Mouse (Mus musculus) frontal cortex, adult 2 months (tissue): ENCODE results near the gene Rtl9. TPM values are rescaled to one million over a fixed set of nuclear protein-coding genes. Genes with fewer than 3 reads are reported as not detected.

ENCODE experiments used
- DNase-seq, 2 experiments: peaks; one replicate each; pipeline ENCODE4 v3.0.0; 2022; ENCODE audit warnings: low spot score in 1 of 2; ENCODE audit errors: extremely low spot score in 1 of 2
- polyA plus RNA-seq: library from polyadenylated mRNA; depleted of rRNA; stranded (reverse); fragments of >200 nt; gene quantifications from 2 replicates; pipeline ENCODE4 v1.2.3, GENCODE M21; 2012; rRNA removed

Gene Rtl9
- polyA plus RNA-seq, result 0.76 and 1.1 TPM in 2 replicates

DNA sequence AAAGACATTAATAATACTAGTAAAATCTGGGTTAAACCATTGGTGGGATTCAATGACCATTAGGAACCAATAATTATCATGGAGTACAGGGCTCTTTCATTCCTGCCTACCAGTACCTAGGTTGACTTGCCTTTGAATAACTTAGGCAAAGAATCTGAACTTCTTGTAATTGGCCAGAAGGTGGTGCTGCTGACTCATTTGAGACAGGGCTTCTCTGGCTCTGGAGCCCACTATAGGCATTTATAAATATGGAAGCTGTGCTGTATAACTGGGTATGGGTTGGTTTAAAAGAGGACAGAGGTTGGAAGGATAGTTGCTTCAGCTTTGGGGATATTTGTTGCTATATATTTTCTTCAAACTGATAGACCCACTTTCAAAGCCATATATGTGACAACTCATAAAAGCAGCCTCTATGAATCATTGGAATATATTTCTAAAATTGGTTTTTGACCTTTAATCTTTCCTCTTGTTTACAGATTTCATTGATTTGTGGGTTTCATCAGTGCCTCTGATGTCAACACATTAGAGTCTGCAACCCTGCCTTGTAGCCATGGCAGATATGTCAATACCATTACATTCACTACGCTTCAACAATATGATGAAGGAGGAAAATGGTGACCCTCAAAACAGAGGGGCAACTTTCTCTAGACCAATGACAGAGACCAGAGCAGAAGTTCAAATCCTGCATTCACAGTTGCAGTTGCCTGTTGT, at the start of gene Rtl9:
Gene Rtl9 (plus strand): TSS at position 551 of the 711 bp plus-strand sequence.
- DNase-seq, result peak in 1 of 2 experiments; percentile 56

DNA sequence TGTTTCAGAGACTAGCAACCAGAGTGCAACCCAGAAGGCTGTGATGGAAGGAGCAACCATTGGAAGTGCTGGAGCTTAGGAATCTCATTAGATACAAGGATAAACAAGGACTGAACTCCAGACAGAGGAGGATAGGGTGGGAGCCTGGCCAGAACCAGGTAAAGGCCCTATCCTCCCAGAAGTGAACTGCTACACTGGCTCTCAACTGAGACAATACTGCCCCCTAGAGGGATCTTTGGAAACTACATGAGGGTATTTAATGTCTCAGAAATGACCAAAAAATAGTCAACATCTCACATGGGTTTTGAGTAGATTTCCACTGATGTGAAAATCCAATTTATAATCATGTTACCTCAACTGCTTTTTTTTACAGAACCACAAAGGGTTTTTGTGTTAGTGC, 47.9 kb upstream of the Rtl9 start:
- peak in 1 of 2 experiments; percentile 65 for DNase-seq

DNA sequence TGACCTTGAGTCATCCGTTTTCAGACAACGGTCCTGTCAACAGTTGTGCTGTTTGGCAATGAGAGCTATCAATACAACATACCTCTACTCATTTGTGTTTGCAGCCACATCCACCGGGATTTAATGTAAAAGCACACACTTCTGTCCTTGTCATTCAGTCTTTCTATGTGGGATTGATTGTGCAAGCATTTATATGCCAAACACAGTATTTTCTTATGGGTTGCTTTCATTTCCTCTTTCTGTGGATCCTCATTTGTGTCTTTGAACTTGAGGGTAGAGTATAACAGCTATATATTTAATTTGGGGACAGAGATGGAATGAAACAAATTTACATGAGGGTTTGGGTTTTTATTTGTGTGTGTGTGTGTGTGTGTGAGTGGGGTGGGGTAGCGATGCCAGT, 47.5 kb upstream of the Rtl9 start:
- no peak for DNase-seq

DNA sequence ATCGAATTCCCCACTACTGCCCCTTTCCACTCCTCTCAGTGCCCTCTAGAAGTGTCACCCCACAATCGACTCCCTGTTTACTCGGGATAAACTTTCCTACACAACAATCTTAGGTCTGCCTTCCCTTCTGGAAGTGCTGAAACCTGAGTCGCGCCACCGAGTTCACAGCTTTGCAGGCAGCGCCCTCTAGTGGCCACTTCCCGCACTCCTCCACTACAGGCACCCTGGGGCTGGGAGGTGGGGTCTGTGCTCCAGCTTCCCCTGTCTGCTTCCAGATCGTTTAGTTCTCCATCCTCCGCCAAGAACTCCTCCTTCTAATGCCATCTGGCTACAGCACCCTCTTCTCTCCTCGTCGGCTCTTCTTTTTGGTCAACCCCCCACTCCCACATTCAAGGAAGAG, 40.6 kb upstream of the Rtl9 start:
- DNase-seq, result peak in 1 of 2 experiments; percentile 80

DNA sequence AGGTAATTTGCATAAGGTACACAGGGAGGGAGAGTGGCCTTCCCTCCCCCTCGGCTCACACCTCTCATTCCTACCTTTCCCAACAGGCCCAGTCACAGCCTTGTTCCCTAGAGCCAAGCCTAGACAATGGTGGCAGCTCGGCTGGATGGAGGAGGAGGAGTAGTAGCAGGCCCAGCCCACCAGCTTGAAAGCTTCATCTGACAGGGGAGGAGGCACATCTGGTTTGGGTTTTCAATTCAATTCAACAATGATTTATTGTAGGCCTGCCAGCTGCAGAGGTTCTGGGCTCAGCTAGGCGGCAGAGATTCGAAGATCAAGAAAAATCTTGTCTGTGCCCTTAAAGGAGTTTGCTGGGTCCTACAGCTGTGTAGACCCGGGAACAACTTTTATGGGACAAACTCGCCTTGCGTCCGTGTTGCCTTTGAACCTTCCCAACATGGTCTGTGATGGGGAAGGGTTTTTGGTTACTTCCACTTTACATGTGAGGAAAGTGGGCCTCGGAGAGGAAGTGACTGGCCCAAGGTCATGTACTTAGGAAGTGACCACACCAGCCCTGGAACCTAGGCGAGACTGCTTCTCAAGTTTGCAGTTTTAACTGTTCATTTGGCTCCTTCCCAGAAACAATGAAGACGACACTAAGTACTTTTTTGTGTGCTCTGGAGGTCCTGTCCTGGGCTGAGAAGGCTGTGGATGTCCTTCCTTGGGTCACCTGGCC, 36.6 kb upstream of the Rtl9 start:
- DNase-seq, result no peak

DNA sequence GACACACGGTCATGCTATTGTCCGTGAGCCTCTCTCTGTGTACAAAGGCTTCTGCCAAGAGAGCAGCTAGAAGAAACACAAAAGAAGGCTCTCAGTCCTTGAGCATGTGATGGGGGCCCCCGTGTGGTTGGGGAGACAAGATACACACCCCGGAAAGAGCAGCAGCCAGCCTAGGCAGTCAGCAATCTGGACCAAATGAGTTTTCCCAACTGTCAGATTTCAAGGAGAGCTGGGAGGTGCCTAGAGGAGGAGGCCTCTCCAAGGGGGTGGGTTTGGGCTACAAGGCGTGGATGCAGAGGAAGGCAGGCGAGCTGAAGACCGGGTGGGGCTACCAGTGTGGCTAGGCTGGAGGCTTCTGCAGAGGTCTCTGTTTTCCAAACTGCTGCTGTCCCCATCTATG, 35.6 kb upstream of the Rtl9 start:
- no peak for DNase-seq

DNA sequence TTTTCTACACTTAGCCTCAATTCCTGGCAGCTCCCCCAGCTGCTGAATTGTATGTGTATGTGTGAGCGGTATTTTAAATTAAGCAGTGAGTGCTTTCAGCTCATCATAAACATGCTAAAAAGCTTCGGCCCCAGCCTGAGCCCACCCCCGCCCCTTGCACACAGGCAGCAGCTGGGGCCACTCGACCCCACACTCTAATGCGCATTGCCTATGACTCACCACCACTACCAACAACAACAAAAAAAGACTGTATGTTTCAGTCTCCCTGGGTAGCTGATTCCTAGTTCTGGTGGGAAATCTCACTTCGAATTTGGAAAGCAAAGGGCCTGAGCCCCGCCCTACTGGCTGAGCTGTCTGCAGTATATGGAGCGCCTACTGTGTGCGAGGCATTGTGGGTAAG, 35.1 kb upstream of the Rtl9 start:
- no peak for DNase-seq

DNA sequence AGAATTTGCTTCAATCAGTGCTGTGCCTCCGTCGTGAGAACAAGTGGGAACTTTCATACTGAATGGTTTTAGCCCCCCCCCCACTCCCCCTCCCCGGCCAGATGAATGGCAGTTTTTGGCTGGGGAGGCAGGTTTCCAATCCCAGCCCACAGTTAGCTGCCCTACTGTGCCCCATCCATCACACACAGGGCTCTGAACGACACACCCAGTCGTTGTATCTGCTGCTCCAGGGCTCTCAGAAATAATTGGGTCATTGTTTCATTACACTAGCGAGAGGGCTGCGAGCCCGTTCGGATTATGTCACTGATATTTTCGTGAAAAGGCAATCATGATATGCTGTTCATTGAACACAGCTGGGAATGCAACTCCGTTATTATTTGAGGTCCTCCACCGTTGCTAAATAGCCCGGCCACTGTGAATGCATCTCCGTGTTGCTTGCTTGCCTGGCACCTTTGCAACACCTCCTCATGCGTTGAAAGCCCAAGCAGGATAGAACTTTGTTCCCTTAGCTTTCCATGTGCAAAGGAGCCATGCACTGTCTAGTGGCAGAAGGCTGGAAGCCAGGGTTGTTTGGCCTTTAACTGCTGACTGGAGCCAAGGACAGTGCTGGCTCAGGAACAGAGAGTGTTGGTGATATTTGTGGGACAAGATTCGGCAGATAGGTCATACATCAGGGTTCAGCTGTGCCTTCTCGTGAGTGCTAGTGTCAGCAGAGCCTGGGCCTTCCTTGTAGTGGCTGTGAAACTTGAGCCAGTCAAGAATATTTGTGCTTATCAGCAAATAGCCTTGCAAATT, 32.9 kb upstream of the Rtl9 start:
- DNase-seq, result no peak

DNA sequence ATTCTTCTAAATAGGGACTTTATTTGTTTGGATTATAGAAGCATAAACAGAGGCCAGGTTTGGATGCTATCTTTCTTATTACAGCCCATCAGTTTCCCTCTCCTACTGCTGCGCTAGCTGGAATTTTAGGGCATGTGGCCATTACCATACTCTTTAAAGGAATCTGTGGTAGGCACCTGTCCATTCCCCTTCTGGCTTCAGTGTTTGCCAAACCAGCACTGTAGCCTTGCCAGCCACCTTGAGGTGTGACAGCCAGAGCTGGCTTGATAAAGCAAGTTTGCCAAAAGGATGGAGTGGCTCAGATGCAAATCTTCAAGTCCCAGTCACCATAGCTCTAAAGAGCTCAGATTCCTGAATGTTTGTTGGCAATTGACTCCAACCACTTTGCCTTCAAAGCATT, 32.3 kb upstream of the Rtl9 start:
- no peak for DNase-seq

DNA sequence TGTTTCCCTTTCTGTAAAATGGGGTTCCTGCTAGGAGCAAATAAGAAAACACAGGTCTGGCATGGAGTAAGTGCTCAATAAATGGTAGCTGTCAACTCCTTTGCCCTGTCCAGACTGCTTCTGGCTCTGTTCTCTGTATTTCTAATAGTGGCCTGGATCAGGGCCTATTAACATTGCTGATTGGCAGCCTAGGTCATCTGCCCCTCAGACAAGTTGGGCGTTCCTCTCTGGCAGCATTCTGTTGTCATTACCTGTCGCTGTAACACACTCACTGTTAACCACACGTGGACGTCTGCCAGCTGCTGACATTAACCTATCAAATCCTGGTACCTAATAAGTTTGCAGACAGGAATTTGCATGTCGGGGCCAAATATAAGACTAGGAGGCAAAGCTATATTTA, 31.8 kb upstream of the Rtl9 start:
- DNase-seq, result no peak

DNA sequence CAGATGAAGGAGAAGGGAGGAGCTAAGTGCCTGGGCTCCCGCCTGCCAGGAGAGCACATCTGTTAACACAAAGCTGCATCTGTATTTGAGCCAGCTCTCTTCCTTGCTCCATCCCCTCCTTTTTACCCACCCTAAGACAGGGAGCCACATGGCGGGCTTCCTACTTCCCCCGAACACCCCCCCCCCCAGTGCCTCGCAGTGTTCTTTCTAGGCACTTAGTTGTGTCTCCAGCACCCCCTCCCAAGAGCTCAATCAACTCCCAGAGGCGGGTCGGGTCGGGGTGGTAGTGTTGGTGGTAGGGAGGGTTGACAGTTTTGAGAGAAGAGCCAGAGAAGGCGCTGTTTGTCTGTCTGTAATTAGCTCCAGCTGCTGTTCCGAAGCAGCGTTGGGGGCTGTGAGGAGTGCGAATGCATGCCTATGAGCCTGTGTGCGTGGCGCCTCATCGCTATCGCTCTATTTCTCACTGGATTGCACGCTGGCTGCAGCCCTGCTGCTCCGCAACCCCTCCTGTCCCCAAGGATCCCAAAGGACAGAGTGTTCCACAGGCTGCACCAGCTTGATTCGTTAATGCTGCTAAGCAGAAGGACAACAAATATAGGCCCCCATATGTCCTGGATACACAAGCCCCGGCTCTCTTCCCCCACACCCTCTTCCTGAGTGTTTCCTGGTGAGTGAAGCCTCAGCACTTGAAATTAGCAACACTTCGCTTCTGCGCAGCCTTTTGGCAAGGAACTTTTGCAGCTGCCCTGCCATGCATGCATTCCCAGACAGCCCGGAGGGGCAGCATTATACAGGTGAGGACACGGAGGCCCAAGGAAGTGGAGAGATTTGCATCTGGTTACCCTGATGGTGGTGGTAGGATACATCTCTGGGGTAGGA, 18.7 kb upstream of the Rtl9 start:
- peak in 1 of 2 experiments; percentile 28 for DNase-seq

DNA sequence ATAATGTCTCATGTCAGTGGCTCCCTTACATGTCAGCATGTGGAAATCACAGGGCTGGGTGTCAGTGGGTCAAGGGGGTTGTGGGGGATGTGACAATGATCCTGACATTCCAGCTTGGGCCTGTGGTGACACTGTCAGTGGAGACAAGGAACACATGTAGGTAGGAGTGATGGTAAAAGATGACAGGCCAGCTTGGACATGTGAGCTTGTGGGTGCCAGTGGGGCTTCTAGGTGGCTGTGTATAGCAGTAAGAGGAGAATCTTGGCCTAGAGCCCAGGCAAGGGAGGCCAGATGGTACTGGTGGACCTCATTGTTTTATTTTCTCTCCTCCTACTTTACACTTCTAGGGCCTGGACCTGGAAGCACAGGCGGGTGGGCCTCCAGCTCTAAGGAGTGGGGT, 16.7 kb upstream of the Rtl9 start:
- DNase-seq, result no peak

DNA sequence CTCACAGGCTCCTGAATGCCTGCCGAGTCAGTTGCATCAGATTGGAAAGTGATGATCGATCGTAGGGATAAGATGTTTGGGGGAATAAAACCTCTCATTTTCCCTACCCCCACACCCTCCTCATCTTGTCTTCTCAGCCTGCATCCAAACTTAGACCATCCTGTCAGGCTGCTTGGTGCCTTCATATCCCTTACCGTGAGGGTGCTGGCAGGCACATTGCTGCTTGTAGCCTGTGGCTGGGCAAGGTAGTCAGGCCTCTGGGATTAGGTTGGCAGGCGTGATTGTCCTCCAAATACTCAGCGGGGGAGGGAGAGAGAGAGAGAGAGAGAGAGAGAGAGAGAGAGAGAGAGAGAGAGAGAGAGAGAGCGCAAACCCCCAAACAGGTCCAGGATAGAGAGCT, 11.2 kb upstream of the Rtl9 start:
- DNase-seq, result peak in 1 of 2 experiments; percentile 17

DNA sequence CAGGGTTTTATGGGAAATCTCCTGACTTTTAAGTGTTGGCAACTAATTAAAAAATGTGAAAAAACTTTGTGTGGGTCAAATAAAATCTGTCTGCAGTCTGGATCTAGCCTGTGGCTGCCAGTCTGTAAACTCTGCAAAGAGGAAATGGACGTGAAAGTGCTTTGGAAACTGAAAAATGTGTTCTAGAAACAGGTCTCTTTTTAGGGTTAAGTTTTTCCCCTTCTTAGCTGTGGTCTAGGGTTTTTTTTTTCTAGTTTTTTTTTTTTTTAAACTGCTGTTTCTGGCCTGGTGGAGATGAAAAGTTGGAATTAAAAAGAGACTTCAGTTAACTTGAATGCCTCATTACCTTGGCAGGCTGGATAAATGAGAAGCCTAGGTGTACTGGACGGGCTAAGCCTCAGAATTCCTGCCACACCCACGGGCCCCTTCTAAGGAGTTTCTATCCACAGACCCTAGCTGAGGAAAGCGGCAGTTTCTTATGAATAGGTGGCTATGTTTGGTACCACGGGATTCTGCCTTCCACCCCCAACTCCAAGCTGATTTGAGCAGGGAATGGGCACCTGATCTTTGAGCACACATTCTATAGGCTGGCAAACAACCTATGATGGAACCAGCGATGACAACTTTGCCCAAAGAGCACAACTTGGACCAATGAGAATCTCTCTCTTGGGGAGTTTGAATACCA, 8.3 kb upstream of the Rtl9 start:
- no peak for DNase-seq

DNA sequence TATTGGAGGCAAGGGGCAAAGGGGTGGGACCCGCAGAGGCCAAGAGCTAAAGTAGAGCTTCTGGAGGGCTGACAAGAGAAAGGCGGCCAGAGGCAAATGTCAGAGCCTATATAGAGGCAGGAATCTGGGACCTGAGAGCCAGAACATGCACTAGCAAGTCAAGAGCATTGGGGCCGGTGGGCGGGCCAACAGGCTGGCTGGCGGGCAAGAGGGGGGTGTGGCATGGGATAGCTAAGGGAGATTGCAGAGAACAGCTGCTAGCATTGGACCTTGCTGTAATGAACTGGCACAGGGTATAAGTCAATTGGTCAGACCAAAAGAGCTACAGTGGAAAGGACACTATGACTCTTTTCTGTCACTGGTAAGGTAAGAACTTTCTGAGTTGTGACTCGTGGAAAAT, 1.8 kb upstream of the Rtl9 start:
- DNase-seq, result no peak

DNA sequence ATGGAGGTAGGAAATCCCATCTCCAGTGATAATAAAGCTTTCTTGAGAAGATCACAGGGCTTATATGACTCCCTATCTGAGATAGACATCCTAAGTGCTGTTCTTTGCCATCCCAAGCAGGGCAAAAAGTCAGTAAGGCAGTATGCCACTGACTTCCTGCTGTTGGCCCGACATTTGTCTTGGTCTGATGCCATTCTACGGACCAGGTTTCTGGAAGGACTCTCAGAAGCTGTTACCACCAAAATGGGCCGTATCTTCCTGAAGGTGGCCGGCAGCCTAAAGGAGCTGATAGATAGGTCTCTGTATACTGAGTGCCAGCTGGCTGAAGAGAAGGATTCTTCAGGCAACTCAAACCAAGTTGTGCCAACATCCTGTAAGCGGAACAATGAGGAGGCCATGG, 3.8 kb downstream of the Rtl9 start:
- DNase-seq, result no peak

DNA sequence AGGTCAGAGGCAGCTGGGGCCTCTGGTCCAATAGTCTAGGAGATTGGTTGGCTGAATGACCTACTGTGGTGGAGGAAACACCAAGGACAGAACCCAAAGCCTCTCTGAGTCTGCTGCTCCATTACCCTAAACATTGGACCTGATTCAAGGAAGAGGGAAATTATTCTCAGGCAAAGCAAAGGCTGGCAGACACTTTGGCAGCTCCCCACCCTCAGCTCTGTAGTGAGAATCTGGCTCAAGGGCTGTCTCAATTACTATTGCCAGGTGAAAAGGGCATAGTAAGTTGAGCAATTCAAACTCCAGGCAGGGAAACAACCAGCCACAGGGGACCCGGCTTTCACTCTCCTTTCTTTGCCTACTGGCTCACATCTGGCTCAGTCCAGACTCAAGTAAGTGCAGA, 6.5 kb downstream of the Rtl9 start:
- no peak for DNase-seq

DNA sequence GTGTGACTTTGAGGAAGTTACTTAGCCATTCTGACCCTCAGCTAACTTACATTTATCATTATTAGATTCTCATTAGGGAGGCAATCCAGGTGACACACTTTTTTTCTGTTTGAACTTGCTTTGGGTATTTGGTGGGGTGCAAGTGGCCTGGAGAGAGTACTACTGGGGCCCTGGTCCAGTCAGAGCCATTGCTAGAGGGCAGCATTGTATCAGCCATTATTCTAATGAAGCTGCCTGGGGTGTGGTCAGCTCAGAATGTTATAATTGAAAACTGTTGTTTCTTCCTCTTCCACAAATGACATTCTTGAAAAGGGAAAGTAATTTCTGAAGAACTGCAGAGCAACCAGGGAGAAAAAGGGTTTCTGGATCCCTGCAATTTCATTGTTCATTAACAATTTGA, 13.2 kb downstream of the Rtl9 start:
- no peak for DNase-seq
